Mouse (Mus musculus): ENCODE results near the gene Atat1. TPM values are rescaled to one million over a fixed set of nuclear protein-coding genes. Genes with fewer than 3 reads are reported as not detected.

Atat1 gene
- polyA plus RNA-seq, 1 experiment from 2014 or later, result 369 TPM

MicroRNA genes within 50 kb of the gene (microRNA counts, 519-probe panel; counts per million panel counts)
- microRNA mmu-miR-1894-3p (not detected), microRNA mmu-miR-1894-5p (not detected)

Small RNAs within 50 kb of the gene (microRNA-seq; reads per million reads assigned to microRNA genes)
- gene Gm28033, result 0.44 reads per million
- not detected for gene Mir1894

Other genes with a start within 250 kb of the Atat1 start
- 10.6 and 11.3 TPM in 2 replicates for gene Vars2, start 242.5 kb downstream of the Atat1 start, polyA plus RNA-seq (2015; fragmentation: Nextera tagmentation; extraction: Ambion mirVana)
- 25.5 and 28.8 TPM in 2 replicates for gene Gtf2h4, start 236.3 kb downstream of the Atat1 start, polyA plus RNA-seq (2015; fragmentation: Nextera tagmentation; extraction: Ambion mirVana)
- 119 and 122 TPM in 2 replicates for gene Ddr1, start 205.5 kb downstream of the Atat1 start, polyA plus RNA-seq (2015; fragmentation: Nextera tagmentation; extraction: Ambion mirVana)
- 11.2 and 11.6 TPM in 2 replicates for gene Ier3, start 88.4 kb downstream of the Atat1 start, polyA plus RNA-seq (2015; fragmentation: Nextera tagmentation; extraction: Ambion mirVana)
- 93.6 and 96.5 TPM in 2 replicates for gene Flot1, start 86.8 kb downstream of the Atat1 start, polyA plus RNA-seq (2015; fragmentation: Nextera tagmentation; extraction: Ambion mirVana)
- gene Tubb5, start 71.8 kb downstream of the Atat1 start, polyA plus RNA-seq (2015; fragmentation: Nextera tagmentation; extraction: Ambion mirVana), result 1,686 and 1,692 TPM in 2 replicates
- 7.2 and 9.6 TPM in 2 replicates for gene Mdc1, start 68.6 kb downstream of the Atat1 start, polyA plus RNA-seq (2015; fragmentation: Nextera tagmentation; extraction: Ambion mirVana)
- 28.2 and 29.0 TPM in 2 replicates for gene Nrm, start 48.8 kb downstream of the Atat1 start, polyA plus RNA-seq (2015; fragmentation: Nextera tagmentation; extraction: Ambion mirVana)
- 28.9 and 33.6 TPM in 2 replicates for gene Ppp1r18, start 44.5 kb downstream of the Atat1 start, polyA plus RNA-seq (2015; fragmentation: Nextera tagmentation; extraction: Ambion mirVana)
- gene Dhx16, start 30.3 kb downstream of the Atat1 start, polyA plus RNA-seq (2015; fragmentation: Nextera tagmentation; extraction: Ambion mirVana), result 31.0 and 39.6 TPM in 2 replicates
- 45.1 and 50.5 TPM in 2 replicates for gene 2310061I04Rik, start 12.6 kb downstream of the Atat1 start, polyA plus RNA-seq (2015; fragmentation: Nextera tagmentation; extraction: Ambion mirVana)
- 56.1 and 62.7 TPM in 2 replicates for gene Mrps18b, start 6.3 kb upstream of the Atat1 start, polyA plus RNA-seq (2015; fragmentation: Nextera tagmentation; extraction: Ambion mirVana)
- 44.6 and 45.9 TPM in 2 replicates for gene Ppp1r10, start 6.4 kb upstream of the Atat1 start, polyA plus RNA-seq (2015; fragmentation: Nextera tagmentation; extraction: Ambion mirVana)
- gene Abcf1, start 59.7 kb upstream of the Atat1 start, polyA plus RNA-seq (2015; fragmentation: Nextera tagmentation; extraction: Ambion mirVana), result 90.5 and 111 TPM in 2 replicates
- 47.9 and 50.0 TPM in 2 replicates for gene Gnl1, start 69.8 kb upstream of the Atat1 start, polyA plus RNA-seq (2015; fragmentation: Nextera tagmentation; extraction: Ambion mirVana)
- 64.0 and 69.4 TPM in 2 replicates for gene Prr3, start 70.2 kb upstream of the Atat1 start, polyA plus RNA-seq (2015; fragmentation: Nextera tagmentation; extraction: Ambion mirVana)
- 8.7 and 10.0 TPM in 2 replicates for gene H2-T24, start 110.5 kb upstream of the Atat1 start, polyA plus RNA-seq (2015; fragmentation: Nextera tagmentation; extraction: Ambion mirVana)
- 2.3 and 3.3 TPM in 2 replicates for gene H2-T23, start 122.8 kb upstream of the Atat1 start, polyA plus RNA-seq (2015; fragmentation: Nextera tagmentation; extraction: Ambion mirVana)
- 7.1 and 7.9 TPM in 2 replicates for gene H2-T22, start 132.7 kb upstream of the Atat1 start, polyA plus RNA-seq (2015; fragmentation: Nextera tagmentation; extraction: Ambion mirVana)
- gene Gm6034, start 132.9 kb upstream of the Atat1 start, polyA plus RNA-seq (2015; fragmentation: Nextera tagmentation; extraction: Ambion mirVana), result not detected in 2 replicates
- gene Gm11127, start 148.3 kb upstream of the Atat1 start, polyA plus RNA-seq (2015; fragmentation: Nextera tagmentation; extraction: Ambion mirVana), result not detected in 2 replicates
- gene Gm19684, start 211.6 kb upstream of the Atat1 start, polyA plus RNA-seq (2015; fragmentation: Nextera tagmentation; extraction: Ambion mirVana), result not detected in 2 replicates
- not detected in 2 replicates for gene Gm7030, start 219.3 kb upstream of the Atat1 start, polyA plus RNA-seq (2015; fragmentation: Nextera tagmentation; extraction: Ambion mirVana)

Data from neural tube, embryonic 13.5 days (tissue).